Mouse (Mus musculus): Measurements from ENCODE around the gene Gm20894.
"Not testable (repeated sequence)": the region's sequence is repeated elsewhere in the genome, so short reads cannot be mapped to it uniquely, and the experiment has no call there.

The Gm20894 gene

DNA sequence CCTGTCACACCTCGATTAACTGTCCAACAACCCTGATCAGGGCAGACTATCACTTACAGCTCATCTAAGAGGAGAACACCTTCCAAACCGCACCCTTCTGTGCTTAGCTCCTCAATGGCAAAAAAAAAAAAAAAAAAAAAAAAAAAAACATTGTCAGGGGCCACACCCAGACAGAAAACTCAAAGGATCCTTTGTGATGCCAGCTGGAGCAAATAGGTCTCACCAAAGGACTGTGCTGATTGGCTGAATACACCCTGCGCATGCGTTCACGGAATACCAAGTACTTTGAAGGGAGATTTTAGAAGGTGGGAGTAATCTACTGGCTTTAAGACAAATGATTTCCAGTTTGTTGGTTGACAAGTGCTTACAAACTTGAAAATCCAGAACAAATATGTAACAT is at the start of gene Gm20894:
Gene Gm20894 (minus strand): TSS at position 101 of the 400 bp plus-strand sequence.
- not testable (repeated sequence) for DNase-seq (ENCODE audit: low read depth, low spot score)

Data from R1 (cell line).